Mouse (Mus musculus) layer of hippocampus, adult 8-10 months (tissue): ENCODE measurements around the gene Gm21721. TPM values are rescaled to one million over a fixed set of nuclear protein-coding genes. Genes with fewer than 3 reads are reported as not detected.
"Not testable (repeated sequence)": the region's sequence is repeated elsewhere in the genome, so short reads cannot be mapped to it uniquely, and the experiment has no call there.

Experiments used
- DNase-seq, 2 experiments: peaks; one replicate each; pipeline ENCODE4 v3.0.0; 2022; ENCODE audit warnings: low spot score in 2 of 2
- total RNA-seq, 4 experiments: library from RNA; stranded (reverse); gene quantifications; 2 replicates each; pipeline ENCODE4 v1.2.4; 2022

The Gm21721 gene
- not detected for total RNA-seq

DNA sequence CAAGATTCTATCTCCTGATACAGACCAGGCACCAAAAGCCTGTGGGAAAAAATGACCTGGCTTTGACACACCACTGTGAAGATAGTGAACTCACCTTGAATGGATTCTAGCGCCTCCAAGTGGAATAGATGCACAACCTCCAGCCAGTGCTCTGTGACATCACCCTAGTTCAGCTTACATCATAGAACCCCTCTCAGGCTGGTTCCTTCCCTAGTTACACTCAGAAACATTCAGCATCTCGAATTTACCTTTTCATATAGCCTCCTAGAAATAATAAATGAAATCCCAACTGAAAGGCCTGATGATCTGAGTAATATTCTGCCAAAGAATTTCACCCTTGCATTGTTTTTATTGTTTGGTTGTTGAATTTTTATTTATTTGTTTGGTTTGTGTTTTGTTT lies at the start of gene Gm21721:
Gene Gm21721, minus strand, starts transcription at position 101 of the 400 bp plus-strand sequence.
- not testable (repeated sequence) for DNase-seq

Other genes starting within 250 kb of the Gm21721 start
- not detected for gene Gm21292, start 68.3 kb downstream of the Gm21721 start, total RNA-seq
- not detected for gene Gm21812, start 145.0 kb upstream of the Gm21721 start, total RNA-seq
- gene Gm21874, start 214.0 kb upstream of the Gm21721 start, total RNA-seq, result not detected